Mouse (Mus musculus) lung, postnatal 0 days (tissue): ENCODE data around the gene Copb1. TPM values are rescaled to one million over a fixed set of nuclear protein-coding genes. Genes with fewer than 3 reads are reported as not detected.

Source experiments
- ATAC-seq: fragments of 200-750 bp; cut with Nextera tagmentation; 2 replicates; pipeline ENCODE4 v1.8.0; 2017; ENCODE audit warnings: moderate library complexity
- DNase-seq: peaks from one replicate; pipeline ENCODE4 v3.0.0-alpha.2; 2016; ENCODE audit warnings: low spot score
- H3K27ac ChIP-seq: fragments of 300-500 bp; sonication (generic); 2 replicates; pipeline ENCODE4 v1.5.1; 2014; ENCODE audit warnings: antibody characterized with exemption, mild to moderate bottlenecking, low read length, mixed read lengths
- H3K27me3 ChIP-seq: fragments of 300-500 bp; sonication (generic); replicated peaks from 2 replicates; pipeline ENCODE4 v1.6.1; 2014; ENCODE audit warnings: low read length, mixed read lengths; ENCODE audit not compliant: insufficient read depth
- H3K36me3 ChIP-seq: fragments of 300-500 bp; sonication (generic); 2 replicates; pipeline ENCODE4 v1.6.1; 2014; ENCODE audit warnings: low read length, mixed read lengths; ENCODE audit not compliant: insufficient read depth
- H3K4me1 ChIP-seq: fragments of 300-500 bp; sonication (generic); 2 replicates; pipeline ENCODE4 v1.6.1; 2014; ENCODE audit warnings: antibody characterized with exemption, low read depth, low read length, mixed read lengths; ENCODE audit not compliant: insufficient read depth
- H3K4me2 ChIP-seq: fragments of 300-500 bp; sonication (generic); replicated peaks from 2 replicates; pipeline ENCODE4 v1.6.1; 2014; ENCODE audit warnings: low read depth, mild to moderate bottlenecking, low read length, moderate library complexity, mixed read lengths
- H3K4me3 ChIP-seq: fragments of 300-500 bp; sonication (generic); 2 replicates; pipeline ENCODE4 v1.5.1; 2014; ENCODE audit warnings: low read depth, low read length
- H3K9ac ChIP-seq: fragments of 300-500 bp; sonication (generic); replicated peaks from 2 replicates; pipeline ENCODE4 v1.6.1; 2014; ENCODE audit warnings: low read depth, mild to moderate bottlenecking
- H3K9me3 ChIP-seq: fragments of 300-500 bp; sonication (generic); 2 replicates; pipeline ENCODE4 v1.6.1; 2016; ENCODE audit warnings: low read length, mixed read lengths
- CTCF ChIP-seq: IDR thresholded peaks from 2 replicates; pipeline ENCODE4 v1.5.1; 2016; ENCODE audit warnings: antibody characterized with exemption, mild to moderate bottlenecking
- EP300 ChIP-seq: IDR thresholded peaks from 2 replicates; pipeline ENCODE4 v1.6.1; 2016; ENCODE audit warnings: antibody characterized with exemption, mild to moderate bottlenecking, control low read depth
- WGBS: fragments of 180-500 bp; shearing (Covaris S2); extraction: QIAGEN DNeasy Blood & Tissue Kit; methylation state at CpG from one replicate; pipeline ENCODE4 v1.1.7; 2014; 5-methylcytosine and 5-hydroxymethylcytosine counted together
- polyA plus RNA-seq: library from polyadenylated mRNA; unstranded; fragments of >200 nt; fragmentation: Nextera tagmentation; extraction: Ambion mirVana; gene quantifications from 2 replicates; pipeline ENCODE4 v1.2.1, GENCODE M21; 2015

Copb1 gene
- polyA plus RNA-seq, 1 experiment from 2014 or later, result 75.1 TPM

GRCm38 (mm10) chr7:114292501-114292971, 38.0 kb upstream of the Copb1 start:
- no peak; the same call in 1 of the 2 replicates for TF ChIP-seq EP300
- TF ChIP-seq CTCF, result no peak
- H3K9ac ChIP-seq, result peak overlapping the region; percentile 29; the same call in 1 of the 2 replicates
- peak overlapping the region; percentile 69 for H3K27ac ChIP-seq
- peak overlapping the region; percentile 36; the same call in 1 of the 2 replicates for H3K4me3 ChIP-seq
- peak; percentile 92 for DNase-seq
- no peaks in the 10 kb centered on the region for H3K36me3 ChIP-seq
- 6% methylated on average over 12 of the region's 12 CpGs for WGBS
- H3K27me3 ChIP-seq, result no peaks in the 10 kb centered on the region
- peak; percentile 93 for ATAC-seq
- no peaks in the 10 kb centered on the region; the same call in 1 of the 2 replicates for H3K4me1 ChIP-seq
- no peaks in the 10 kb centered on the region for H3K9me3 ChIP-seq
- H3K4me2 ChIP-seq, result peak overlapping the region; percentile 44

GRCm38 (mm10) chr7:114291461-114292335, 37.2 kb upstream of the Copb1 start:
- Histone ChIP-seq H3K27me3 (no peaks in the 10 kb centered on the region), H3K36me3 (no peaks in the 10 kb centered on the region), H3K9me3 (no peaks in the 10 kb centered on the region), H3K27ac (peak overlapping the region; percentile 69), H3K9ac (no peak overlapping the region), H3K4me2 (peak overlapping the region; percentile 44), H3K4me3 (peak overlapping the region; percentile 36; the same call in 1 of the 2 replicates), H3K4me1 (no peaks in the 10 kb centered on the region; the same call in 1 of the 2 replicates)
- ATAC-seq, result no peak
- no peak for TF ChIP-seq CTCF
- no peak for TF ChIP-seq EP300
- DNase-seq, result peak; percentile 48
- WGBS, result 48% methylated on average over 15 of the region's 15 CpGs

DNA sequence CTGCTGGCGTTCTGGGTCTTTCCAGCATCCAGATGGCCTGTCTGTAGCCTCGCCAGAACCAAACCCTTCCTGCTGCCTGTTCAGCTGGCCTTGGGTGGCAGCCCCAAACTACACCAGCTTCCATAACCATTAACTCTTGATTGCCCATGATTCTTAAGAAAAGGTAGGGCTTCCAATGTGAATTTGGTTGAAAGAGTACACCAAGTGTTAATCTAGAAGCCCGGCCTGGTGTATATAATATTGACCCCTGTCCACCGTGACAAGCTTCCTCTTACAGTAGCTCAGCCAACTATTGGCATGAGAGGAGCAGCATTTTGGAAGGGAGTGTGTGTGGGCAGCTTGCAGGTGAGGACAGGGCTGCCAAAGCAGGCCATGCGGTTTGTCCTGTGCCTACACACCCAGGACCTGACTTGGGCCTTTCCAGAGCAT, 35.6 kb upstream of the Copb1 start:
- H3K27me3 ChIP-seq, result no peaks in the 10 kb centered on the region
- no peaks in the 10 kb centered on the region for H3K36me3 ChIP-seq
- no peaks in the 10 kb centered on the region for H3K9me3 ChIP-seq
- no peak overlapping the region for H3K4me3 ChIP-seq
- 51% methylated on average over 5 of the region's 5 CpGs for whole genome bisulfite sequencing
- no peak overlapping the region for H3K4me2 ChIP-seq
- no peak overlapping the region for H3K9ac ChIP-seq
- H3K4me1 ChIP-seq, result no peaks in the 10 kb centered on the region; the same call in 1 of the 2 replicates
- no peak overlapping the region for H3K27ac ChIP-seq
- DNase-seq (no peak), ATAC-seq (peak; percentile 27; the same call in 1 of the 2 replicates)
- TF ChIP-seq CTCF (no peak), EP300 (no peak)

DNA sequence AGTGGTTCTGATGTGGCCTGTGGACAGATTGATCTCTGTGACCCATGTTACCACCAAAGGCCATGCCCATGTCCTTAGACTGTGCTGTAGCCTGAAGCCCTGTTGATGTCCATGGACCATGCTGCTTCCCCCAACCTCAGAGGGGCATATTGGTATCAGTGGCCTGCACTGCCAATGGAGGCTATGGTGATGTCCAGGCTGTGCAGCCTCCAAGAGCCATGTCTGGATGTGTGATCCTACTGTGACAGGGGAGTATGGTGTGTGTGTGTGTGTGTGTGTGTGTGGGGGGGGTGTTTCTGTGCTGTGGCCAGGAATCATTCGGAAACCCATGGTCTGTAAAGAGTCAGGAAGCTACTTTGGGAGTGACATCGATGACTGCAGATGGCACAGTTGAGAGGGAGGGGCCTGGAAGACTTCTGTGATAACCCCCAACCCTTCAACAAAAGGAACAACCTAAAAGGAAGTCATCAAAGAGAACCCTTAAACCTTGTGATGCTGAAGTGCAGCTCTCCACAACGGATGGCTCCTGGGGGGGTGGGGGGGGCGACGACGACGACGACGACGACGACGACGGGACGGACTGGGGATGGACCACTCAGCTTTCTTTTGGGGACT, 29.9 kb upstream of the Copb1 start:
- Histone ChIP-seq H3K9ac (no peak overlapping the region), H3K4me2 (no peak overlapping the region), H3K36me3 (no peaks in the 10 kb centered on the region), H3K27me3 (no peaks in the 10 kb centered on the region), H3K4me3 (no peak overlapping the region), H3K9me3 (no peaks in the 10 kb centered on the region), H3K27ac (no peak overlapping the region), H3K4me1 (no peaks in the 10 kb centered on the region)
- TF ChIP-seq EP300 (no peak), CTCF (no peak)
- no peak for ATAC-seq
- 88% methylated on average over 14 of the region's 14 CpGs for WGBS
- DNase-seq, result no peak

DNA sequence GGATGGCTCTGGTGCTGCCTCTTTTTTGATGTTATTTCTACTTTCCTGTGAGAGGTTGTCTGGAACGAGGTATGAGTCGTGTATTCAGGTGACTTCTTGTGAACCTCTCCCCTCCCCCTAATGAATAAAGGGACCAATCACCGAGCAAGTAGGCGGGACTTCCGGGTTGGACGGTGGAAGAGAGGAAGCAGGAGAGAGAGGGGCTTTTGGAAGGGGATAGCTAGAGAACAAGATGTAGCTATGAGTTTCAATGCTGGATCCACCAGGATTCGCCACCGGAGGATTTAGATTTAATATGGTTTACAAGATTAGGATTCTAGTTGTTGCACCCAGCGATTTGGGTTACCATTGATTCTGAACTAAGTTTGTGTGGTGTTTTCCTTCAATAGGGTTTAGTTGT, 28.5 kb upstream of the Copb1 start:
- Histone ChIP-seq H3K4me1 (no peaks in the 10 kb centered on the region), H3K36me3 (no peaks in the 10 kb centered on the region), H3K4me3 (no peak overlapping the region), H3K9ac (no peak overlapping the region), H3K27ac (no peak overlapping the region), H3K9me3 (no peaks in the 10 kb centered on the region), H3K4me2 (no peak overlapping the region), H3K27me3 (no peaks in the 10 kb centered on the region)
- WGBS, result 82% methylated on average over 9 of the region's 9 CpGs
- TF ChIP-seq EP300 (no peak), CTCF (no peak)
- DNase-seq (no peak), ATAC-seq (no peak)

- no peaks in the 10 kb centered on the region for H3K9me3 ChIP-seq
Observed at GRCm38 (mm10) chr7:114281671-114282070, 27.2 kb upstream of the Copb1 start.

More at GRCm38 (mm10) chr7:114281671-114282070, 27.2 kb upstream of the Copb1 start:
- 57% methylated on average over 3 of the region's 3 CpGs for WGBS
- ATAC-seq, result peak; percentile 66
- H3K4me3 ChIP-seq, result no peak overlapping the region
- no peaks in the 10 kb centered on the region for H3K36me3 ChIP-seq
- no peak overlapping the region for H3K9ac ChIP-seq
- peak; percentile 65 for DNase-seq
- H3K27ac ChIP-seq, result no peak overlapping the region
- no peak overlapping the region for H3K4me2 ChIP-seq
- H3K4me1 ChIP-seq, result no peaks in the 10 kb centered on the region
- no peak for TF ChIP-seq EP300
- peak; percentile 83 for TF ChIP-seq CTCF
- no peaks in the 10 kb centered on the region for H3K27me3 ChIP-seq
